ENCODE assay signal across 8 mouse cellular contexts in the genomic region with DNA sequence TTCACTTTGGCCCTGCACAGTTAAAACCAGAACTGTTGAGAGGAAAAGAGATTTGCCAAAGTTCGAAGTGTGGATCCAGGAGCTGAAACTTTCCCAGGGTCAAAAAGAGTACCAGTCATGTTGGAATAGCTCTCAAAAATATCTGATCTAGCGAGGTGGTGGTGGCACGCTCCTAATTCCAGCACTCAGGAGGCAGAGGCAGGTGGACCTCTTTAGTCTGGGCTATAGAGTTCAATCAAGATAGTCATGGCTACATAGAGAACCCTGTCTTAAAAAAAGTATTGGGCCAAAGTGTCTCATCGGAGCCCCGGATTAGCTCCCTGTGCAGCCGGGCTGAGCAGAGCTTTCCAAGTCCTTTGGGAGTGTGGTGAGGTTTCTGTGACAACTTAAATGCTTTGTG. TPM values are rescaled to one million over a fixed set of nuclear protein-coding genes. Genes with fewer than 3 reads are reported as not detected.
DNase-seq lines count a peak whose midpoint lies in the region; ATAC-seq and TF ChIP-seq lines count a peak whose summit lies in the region.

No protein-coding gene starts in this region.

- no peaks in the 10 kb centered on the region for H3K9me3 ChIP-seq in embryonic facial prominence, embryonic 14.5 days (ENCODE audit: control insufficient read depth, low read length)
- no peaks in the 10 kb centered on the region for H3K9me3 ChIP-seq in intestine, embryonic 15.5 days

- peak overlapping the region; percentile 55 for H3K4me3 ChIP-seq in left cerebral cortex, adult 2 months
- peak overlapping the region; percentile 90 for H3K4me3 ChIP-seq in embryonic facial prominence, embryonic 14.5 days (ENCODE audit: low read depth, low read length)
- peak overlapping the region; percentile 78 for H3K4me3 ChIP-seq in intestine, embryonic 15.5 days (replicated peaks)
- H3K4me3 ChIP-seq in myocyte: peak overlapping the region; percentile 48

- peak overlapping the region; percentile 85 for H3K4me2 ChIP-seq in embryonic facial prominence, embryonic 14.5 days (ENCODE audit: low read depth, low read length)
- H3K4me2 ChIP-seq in intestine, embryonic 15.5 days (replicated peaks): peak overlapping the region; percentile 82
- H3K4me2 ChIP-seq in myocyte (ENCODE audit: low read depth): peak overlapping the region; percentile 94

- TF ChIP-seq POLR2A in myocyte (IDR thresholded peaks at IDR 0.05; ENCODE audit: insufficient read length, low read depth): no peak

- H3K79me2 ChIP-seq in myocyte (ENCODE audit: control insufficient read depth, insufficient read depth): peaks cover 48% of the 10 kb centered on the region

- peak overlapping the region; percentile 91 for H3K9ac ChIP-seq in embryonic facial prominence, embryonic 14.5 days (ENCODE audit: low read depth, low read length)
- peak overlapping the region; percentile 80 for H3K9ac ChIP-seq in intestine, embryonic 15.5 days

- H3ac ChIP-seq in myocyte (ENCODE audit: control insufficient read depth, insufficient read length): no peak overlapping the region

- no peaks in the 10 kb centered on the region for H3K36me3 ChIP-seq in embryonic facial prominence, embryonic 14.5 days (ENCODE audit: control insufficient read depth, insufficient read depth, low read length)
- H3K36me3 ChIP-seq in intestine, embryonic 15.5 days: no peaks in the 10 kb centered on the region
- no peaks in the 10 kb centered on the region for H3K36me3 ChIP-seq in myocyte (ENCODE audit: control insufficient read depth, insufficient read depth)

- WGBS in embryonic facial prominence, embryonic 14.5 days: 63% methylated on average over 6 of the region's 6 CpGs
- 75% methylated on average over 6 of the region's 6 CpGs for WGBS in intestine, embryonic 15.5 days

- DNase-seq in left cerebral cortex, adult 2 months (ENCODE audit: extremely low spot score in 1 of 2, low spot score in 2 of 2): no peak
- DNase-seq in left cerebral cortex, adult 9 months (ENCODE audit: low spot score in 2 of 2): no peak
- no peak for DNase-seq in embryonic facial prominence, embryonic 14.5 days (ENCODE audit: low spot score)
- no peak for DNase-seq in layer of hippocampus, postnatal 14 days (ENCODE audit: low spot score in 2 of 2)
- no peak for DNase-seq in adrenal gland, adult 2 months
- DNase-seq in spleen, postnatal 36 days (ENCODE audit: low spot score in 2 of 2): no peak

- peaks cover 31% of the 10 kb centered on the region for H3K4me1 ChIP-seq in embryonic facial prominence, embryonic 14.5 days (ENCODE audit: control insufficient read depth, insufficient read depth, low read length)
- peaks cover 23% of the 10 kb centered on the region for H3K4me1 ChIP-seq in intestine, embryonic 15.5 days (replicated peaks)

- intact Hi-C loops in left cerebral cortex, adult 2 months (cut with DNase I): loop anchor here (5.0 kb wide), 1 partner anchor 1266 kb away; a partner anchor contains a TSS

- TF ChIP-seq CTCF in left cerebral cortex, adult 2 months (IDR thresholded peaks at IDR 0.05): no peak

- peak overlapping the region; percentile 95; the same call in 1 of the 2 replicates for H3K27ac ChIP-seq in left cerebral cortex, adult 2 months
- H3K27ac ChIP-seq in embryonic facial prominence, embryonic 14.5 days (replicated peaks; ENCODE audit: low read depth, low read length): peak overlapping the region; percentile 98; the same call in 1 of the 2 replicates
- H3K27ac ChIP-seq in intestine, embryonic 15.5 days: no peak overlapping the region

- H3K27me3 ChIP-seq in embryonic facial prominence, embryonic 14.5 days (replicated peaks; ENCODE audit: control insufficient read depth, insufficient read depth, low read length): no peaks in the 10 kb centered on the region
- no peaks in the 10 kb centered on the region for H3K27me3 ChIP-seq in intestine, embryonic 15.5 days (replicated peaks)
- H3K27me3 ChIP-seq in myocyte (ENCODE audit: control insufficient read depth, insufficient read depth, insufficient read length): no peaks in the 10 kb centered on the region

- ATAC-seq in embryonic facial prominence, embryonic 14.5 days (ENCODE audit: low read depth): no peak
- ATAC-seq in intestine, embryonic 15.5 days: no peak

TF ChIP-seq in myocyte, 11 proteins besides CTCF, POLR2A, EP300 and RAD21:
- TF ChIP-seq POLR2AphosphoS2 (IDR thresholded peaks at IDR 0.05; ENCODE audit: insufficient read length, low read depth): no peak
- no peak for TF ChIP-seq MYOD1 (IDR thresholded peaks at IDR 0.05; ENCODE audit: control insufficient read depth in 1 of 3, insufficient read length in 2 of 3, low read depth in 2 of 3)
- no peak for TF ChIP-seq TCF3 (IDR thresholded peaks at IDR 0.05; ENCODE audit: insufficient read length, low read depth)
- TF ChIP-seq REST (IDR thresholded peaks at IDR 0.05; ENCODE audit: insufficient read depth, insufficient read length): no peak
- no peak for TF ChIP-seq SRF (IDR thresholded peaks at IDR 0.05; ENCODE audit: control insufficient read depth, insufficient read length, low read depth)
- no peak for TF ChIP-seq USF1 (IDR thresholded peaks at IDR 0.05; ENCODE audit: low read depth)
- TF ChIP-seq MYOG (IDR thresholded peaks at IDR 0.05; ENCODE audit: control insufficient read depth in 1 of 3, insufficient read depth in 1 of 3, insufficient read length in 2 of 3, low read depth in 2 of 3): no peak
- no peak for TF ChIP-seq E2F4 (IDR thresholded peaks at IDR 0.05; ENCODE audit: insufficient read depth)
- TF ChIP-seq CEBPB (IDR thresholded peaks at IDR 0.05; ENCODE audit: insufficient read depth, poor library complexity, severe bottlenecking): no peak
- no peak for TF ChIP-seq MAX (IDR thresholded peaks at IDR 0.05; ENCODE audit: low read depth)
- no peak for TF ChIP-seq TCF12 (IDR thresholded peaks at IDR 0.05; ENCODE audit: insufficient read depth, poor library complexity, severe bottlenecking)

RNA-seq across cellular contexts. Expression of a gene that starts 1.7 kb away (rescaled TPM):
- 10 to 100 TPM; 14.3 to 16.2 TPM for total RNA-seq in left cerebral cortex, adult 2 months (2021)
- polyA plus RNA-seq in embryonic facial prominence, embryonic 14.5 days (2014; fragmentation: Nextera tagmentation; extraction: Ambion mirVana): 31.1 and 31.3 TPM in 2 replicates
- 28.5 and 29.8 TPM in 2 replicates for polyA plus RNA-seq in intestine, embryonic 15.5 days (2015; fragmentation: Nextera tagmentation; extraction: Ambion mirVana)
- 15.3 TPM for polyA plus RNA-seq in myocyte (2012; fragmentation: generic; extraction: Trizol)
- total RNA-seq in layer of hippocampus, postnatal 14 days (2021): 10 to 100 TPM; 15.3 to 18.9 TPM
- total RNA-seq in adrenal gland, adult 2 months (2021): 10 to 100 TPM; 20.6 to 24.3 TPM
- polyA plus RNA-seq in adrenal gland, adult 2 months (2012; rRNA removed): 12.0 and 17.2 TPM in 2 replicates

RNA-seq across cellular contexts. Expression of a gene that starts 46.4 kb away (rescaled TPM):
- total RNA-seq in left cerebral cortex, adult 2 months (2021): 100 to 1,000 TPM; 222 to 229 TPM
- polyA plus RNA-seq in embryonic facial prominence, embryonic 14.5 days (2014; fragmentation: Nextera tagmentation; extraction: Ambion mirVana): 283 and 316 TPM in 2 replicates
- 404 and 457 TPM in 2 replicates for polyA plus RNA-seq in intestine, embryonic 15.5 days (2015; fragmentation: Nextera tagmentation; extraction: Ambion mirVana)
- 469 TPM for polyA plus RNA-seq in myocyte (2012; fragmentation: generic; extraction: Trizol)
- total RNA-seq in layer of hippocampus, postnatal 14 days (2021): 100 to 1,000 TPM; 319 to 320 TPM
- 100 to 1,000 TPM; 472 to 552 TPM for total RNA-seq in adrenal gland, adult 2 months (2021)
- polyA plus RNA-seq in adrenal gland, adult 2 months (2012; rRNA removed): 84.6 and 101 TPM in 2 replicates

RNA-seq across cellular contexts. Expression of a gene that starts 46.5 kb away (rescaled TPM):
- total RNA-seq in left cerebral cortex, adult 2 months (2021): 10 to 100 TPM; 26.4 to 27.7 TPM
- polyA plus RNA-seq in embryonic facial prominence, embryonic 14.5 days (2014; fragmentation: Nextera tagmentation; extraction: Ambion mirVana): 29.3 and 31.7 TPM in 2 replicates
- polyA plus RNA-seq in intestine, embryonic 15.5 days (2015; fragmentation: Nextera tagmentation; extraction: Ambion mirVana): 45.3 and 47.0 TPM in 2 replicates
- polyA plus RNA-seq in myocyte (2012; fragmentation: generic; extraction: Trizol): 26.1 TPM
- 10 to 100 TPM; 24.7 to 29.8 TPM for total RNA-seq in layer of hippocampus, postnatal 14 days (2021)
- total RNA-seq in adrenal gland, adult 2 months (2021): 10 to 100 TPM; 15.8 to 19.1 TPM
- polyA plus RNA-seq in adrenal gland, adult 2 months (2012; rRNA removed): 35.0 and 41.2 TPM in 2 replicates
